Mouse (Mus musculus) midbrain, embryonic 11.5 days (tissue): Measurements from ENCODE around the gene Olfr1361. TPM values are rescaled to one million over a fixed set of nuclear protein-coding genes. Genes with fewer than 3 reads are reported as not detected.

ENCODE experiments used
- ATAC-seq: fragments of 200-750 bp; cut with Nextera tagmentation; 2 replicates; pipeline ENCODE4 v1.8.0; 2017; ENCODE audit warnings: moderate TSS enrichment, moderate library complexity; ENCODE audit not compliant: low FRiP score
- DNase-seq: peaks from one replicate; pipeline ENCODE4 v3.0.0; 2015; ENCODE audit warnings: low spot score; ENCODE audit errors: missing footprints
- H3K27ac ChIP-seq: fragments of 300-500 bp; sonication (generic); 2 replicates; pipeline ENCODE4 v1.5.1; 2014; ENCODE audit warnings: low read depth, low read length
- H3K27me3 ChIP-seq: fragments of 300-500 bp; sonication (generic); 2 replicates; pipeline ENCODE4 v1.6.1; 2014; ENCODE audit warnings: mild to moderate bottlenecking, low read length, moderate library complexity, mixed read lengths; ENCODE audit not compliant: control insufficient read depth, insufficient read depth
- H3K36me3 ChIP-seq: fragments of 300-500 bp; sonication (generic); 2 replicates; pipeline ENCODE4 v1.6.1; 2014; ENCODE audit warnings: mild to moderate bottlenecking, low read length, moderate library complexity, mixed read lengths; ENCODE audit not compliant: control insufficient read depth, insufficient read depth
- H3K4me1 ChIP-seq: fragments of 300-500 bp; sonication (generic); 2 replicates; pipeline ENCODE4 v1.6.1; 2014; ENCODE audit warnings: low read length; ENCODE audit not compliant: control insufficient read depth, insufficient read depth
- H3K4me2 ChIP-seq: fragments of 300-500 bp; sonication (generic); 2 replicates; pipeline ENCODE4 v1.6.1; 2014; ENCODE audit warnings: mild to moderate bottlenecking, moderate library complexity
- H3K4me3 ChIP-seq: fragments of 300-500 bp; sonication (generic); 2 replicates; pipeline ENCODE4 v1.5.1; 2014; ENCODE audit warnings: low read depth, low read length
- H3K9ac ChIP-seq: fragments of 300-500 bp; sonication (generic); 2 replicates; pipeline ENCODE4 v1.6.1; 2014; ENCODE audit warnings: low read length
- H3K9me3 ChIP-seq: fragments of 300-500 bp; sonication (generic); 2 replicates; pipeline ENCODE4 v1.6.1; 2016; ENCODE audit warnings: low read length; ENCODE audit not compliant: control insufficient read depth
- WGBS: fragments of 180-500 bp; shearing (Covaris S2); extraction: QIAGEN DNeasy Blood & Tissue Kit; methylation state at CpG from one replicate; pipeline ENCODE4 v1.1.7; 2014; 5-methylcytosine and 5-hydroxymethylcytosine counted together
- polyA plus RNA-seq: library from polyadenylated mRNA; unstranded; fragments of >200 nt; fragmentation: Nextera tagmentation; extraction: Ambion mirVana; gene quantifications from 2 replicates; pipeline ENCODE4 v1.2.1, GENCODE M21; 2014

Gene Olfr1361
- not detected in 2 replicates for polyA plus RNA-seq

- H3K4me3 ChIP-seq = no peak within 1 kb of the TSS
- 80% methylated on average over 2 of the region's 2 CpGs for WGBS
- no peak within 1 kb of the TSS for H3K9ac ChIP-seq
- H3K36me3 ChIP-seq = no peaks in the 10 kb centered on the region
- no peaks in the 10 kb centered on the region for H3K4me1 ChIP-seq
- H3K27me3 ChIP-seq = no peaks in the 10 kb centered on the region
- DNase-seq = no peak
- no peaks in the 10 kb centered on the region for H3K9me3 ChIP-seq
- no peak within 1 kb of the TSS for H3K27ac ChIP-seq
- ATAC-seq = no peak
- no peak within 1 kb of the TSS for H3K4me2 ChIP-seq
These were observed at the start of gene Olfr1361 for GRCm38 (mm10) chr13:21663286-21663685. Olfr1361 (minus strand) TSS chr13:21663386.

- Histone ChIP-seq H3K27me3 (no peaks in the 10 kb centered on the region), H3K27ac (no peak overlapping the region), H3K36me3 (no peaks in the 10 kb centered on the region), H3K9me3 (no peaks in the 10 kb centered on the region), H3K4me3 (peak overlapping the region; percentile 43), H3K9ac (no peak overlapping the region), H3K4me1 (peaks cover 8% of the 10 kb centered on the region), H3K4me2 (peak overlapping the region; percentile 61)
- WGBS = 28% methylated on average over 4 of the region's 4 CpGs
- no peak for DNase-seq
- no peak for ATAC-seq
These were observed 48.5 kb upstream of the Olfr1361 start for GRCm38 (mm10) chr13:21711698-21712097.

- peaks cover 8% of the 10 kb centered on the region for H3K4me1 ChIP-seq
- 2% methylated on average over 22 of the region's 22 CpGs for WGBS
- no peak overlapping the region for H3K27ac ChIP-seq
- no peaks in the 10 kb centered on the region for H3K27me3 ChIP-seq
- H3K36me3 ChIP-seq = no peaks in the 10 kb centered on the region
- H3K9me3 ChIP-seq = no peaks in the 10 kb centered on the region
- H3K4me3 ChIP-seq = peak overlapping the region; percentile 43
- ATAC-seq = peak; percentile 82
- H3K4me2 ChIP-seq = peak overlapping the region; percentile 61
- peak overlapping the region; percentile 57 for H3K9ac ChIP-seq
- DNase-seq = peak; percentile 99
These were observed 47.8 kb upstream of the Olfr1361 start for GRCm38 (mm10) chr13:21710821-21711525.

GRCm38 (mm10) chr13:21710031-21710711 is 47.0 kb upstream of the Olfr1361 start:
- peak; percentile 80 for ATAC-seq
- H3K27me3 ChIP-seq = no peaks in the 10 kb centered on the region
- under 1% methylated on average over 32 of the region's 32 CpGs for WGBS
- H3K27ac ChIP-seq = peak overlapping the region; percentile 36; the same call in 1 of the 2 replicates
- H3K4me2 ChIP-seq = peak overlapping the region; percentile 39
- H3K4me3 ChIP-seq = peak overlapping the region; percentile 61
- peak; percentile 99 for DNase-seq
- peak overlapping the region; percentile 68 for H3K9ac ChIP-seq
- H3K9me3 ChIP-seq = no peaks in the 10 kb centered on the region
- no peaks in the 10 kb centered on the region for H3K36me3 ChIP-seq
- H3K4me1 ChIP-seq = peaks cover 4% of the 10 kb centered on the region

- Histone ChIP-seq H3K27ac (no peak overlapping the region), H3K4me3 (no peak overlapping the region), H3K9ac (no peak overlapping the region), H3K9me3 (no peaks in the 10 kb centered on the region), H3K27me3 (no peaks in the 10 kb centered on the region), H3K36me3 (no peaks in the 10 kb centered on the region), H3K4me1 (no peaks in the 10 kb centered on the region; the same call in 1 of the 2 replicates), H3K4me2 (no peak overlapping the region)
- DNase-seq = no peak
- ATAC-seq = no peak
- WGBS = 73% methylated on average over 4 of the region's 4 CpGs
These were observed 43.5 kb upstream of the Olfr1361 start for GRCm38 (mm10) chr13:21706669-21707068.

- ATAC-seq (no peak), DNase-seq (no peak)
- Histone ChIP-seq H3K4me3 (no peak within 1 kb of the TSS), H3K27ac (no peak within 1 kb of the TSS), H3K4me2 (no peak within 1 kb of the TSS), H3K9me3 (no peaks in the 10 kb centered on the region), H3K36me3 (no peaks in the 10 kb centered on the region), H3K27me3 (no peaks in the 10 kb centered on the region), H3K9ac (no peak within 1 kb of the TSS), H3K4me1 (no peaks in the 10 kb centered on the region)
These were observed 34.6 kb upstream of the Olfr1361 start, which contains the start of gene Olfr1359 for GRCm38 (mm10) chr13:21697811-21698210. Olfr1359 (plus strand) TSS chr13:21698111.

GRCm38 (mm10) chr13:21677305-21677704 is 14.1 kb upstream of the Olfr1361 start, which contains the start of gene Olfr1360:
Olfr1360 (minus strand) TSS chr13:21677405.
- Histone ChIP-seq H3K36me3 (no peaks in the 10 kb centered on the region), H3K27me3 (no peaks in the 10 kb centered on the region), H3K4me3 (no peak within 1 kb of the TSS), H3K9me3 (no peaks in the 10 kb centered on the region), H3K4me1 (no peaks in the 10 kb centered on the region), H3K9ac (no peak within 1 kb of the TSS), H3K27ac (no peak within 1 kb of the TSS), H3K4me2 (no peak within 1 kb of the TSS)
- ATAC-seq (no peak), DNase-seq (no peak)
- 87% methylated on average over 2 of the region's 2 CpGs for WGBS

- DNase-seq (no peak), ATAC-seq (no peak)
- 77% methylated on average over 2 of the region's 2 CpGs for WGBS
- no peak within 1 kb of the TSS for H3K4me2 ChIP-seq
- H3K9me3 ChIP-seq = no peaks in the 10 kb centered on the region
- H3K9ac ChIP-seq = no peak within 1 kb of the TSS
- H3K27ac ChIP-seq = no peak within 1 kb of the TSS
- no peak within 1 kb of the TSS for H3K4me3 ChIP-seq
- no peaks in the 10 kb centered on the region for H3K27me3 ChIP-seq
- H3K4me1 ChIP-seq = no peaks in the 10 kb centered on the region
- H3K36me3 ChIP-seq = no peaks in the 10 kb centered on the region
These were observed 20.8 kb downstream of the Olfr1361 start, which contains the start of gene Olfr11 for GRCm38 (mm10) chr13:21642418-21642817. Olfr11 (minus strand) TSS chr13:21642518.

- ATAC-seq = no peak
- Histone ChIP-seq H3K9ac (no peak within 1 kb of the TSS), H3K36me3 (no peaks in the 10 kb centered on the region), H3K4me1 (no peaks in the 10 kb centered on the region), H3K27me3 (no peaks in the 10 kb centered on the region), H3K9me3 (no peaks in the 10 kb centered on the region), H3K4me2 (no peak within 1 kb of the TSS), H3K4me3 (no peak within 1 kb of the TSS), H3K27ac (no peak within 1 kb of the TSS)
- no peak for DNase-seq
These were observed 49.3 kb downstream of the Olfr1361 start, which contains the start of gene Olfr1362 for GRCm38 (mm10) chr13:21613922-21614321. Olfr1362 (minus strand) TSS chr13:21614022.
